Mouse (Mus musculus): ENCODE data around the gene Astn2. TPM values are rescaled to one million over a fixed set of nuclear protein-coding genes. Genes with fewer than 3 reads are reported as not detected.

Astn2 gene
- total and polyA plus RNA-seq, 3 experiments: 0.50 to 0.90 (median 0.78) TPM

- Histone ChIP-seq H3K27me3 (ENCODE audit: control insufficient read depth, insufficient read depth, low read length) (no peaks in the 10 kb centered on the region), H3K27ac (no peak overlapping the region), H3K9ac (ENCODE audit: low read depth, low read length) (no peak overlapping the region), H3K79me2 (replicated peaks; ENCODE audit: control insufficient read depth, insufficient read depth, low read length) (no peaks in the 10 kb centered on the region), H3K4me3 (no peak overlapping the region), H3K4me1 (ENCODE audit: control insufficient read depth, insufficient read depth, low read length) (no peaks in the 10 kb centered on the region), H3K36me3 (ENCODE audit: control insufficient read depth, insufficient read depth, low read length) (no peaks in the 10 kb centered on the region)
- TF ChIP-seq EP300 (IDR thresholded peaks at IDR 0.05; ENCODE audit: insufficient read depth, low read depth, low read length): no peak
- peak; percentile 76 for TF ChIP-seq CTCF (IDR thresholded peaks at IDR 0.05)
- TF ChIP-seq POLR2A (IDR thresholded peaks at IDR 0.05; ENCODE audit: insufficient read depth, low read depth, low read length): no peak
- intact Hi-C loops (cut with DNase I): loop anchor here (1.0 to 5.0 kb wide), 3 partner anchors 467 to 1067 kb away; partner anchors contain the start of gene Pappa
- no peak for DNase-seq
Observed at GRCm38 (mm10) chr4:65589780-65590179, 814.6 kb downstream of the Astn2 start.

DNA sequence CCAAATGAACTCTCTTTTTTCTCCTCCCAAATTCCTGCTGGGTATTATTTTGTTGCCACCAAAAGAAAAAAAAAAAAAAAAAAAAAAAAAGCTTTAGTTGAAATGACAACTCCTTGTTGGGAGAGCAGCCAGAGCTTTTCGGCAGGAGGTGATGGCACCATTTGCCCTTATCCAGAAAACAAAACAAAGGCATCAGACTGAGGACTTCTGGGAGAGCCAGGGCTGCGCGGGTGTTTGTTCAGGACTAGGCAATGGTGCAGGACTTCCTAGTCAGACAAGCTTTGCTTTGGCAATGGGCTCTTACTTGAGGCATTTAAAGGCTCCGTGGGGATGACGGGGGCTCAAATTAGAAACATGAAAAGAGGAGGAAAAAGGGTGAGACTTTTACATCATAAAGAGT is 817.5 kb downstream of the Astn2 start:
- no peaks in the 10 kb centered on the region for H3K79me2 ChIP-seq (replicated peaks; ENCODE audit: control insufficient read depth, insufficient read depth, low read length)
- no peak overlapping the region for H3K9ac ChIP-seq (ENCODE audit: low read depth, low read length)
- WGBS: 29% methylated on average over 5 of the region's 5 CpGs
- no peak overlapping the region for H3K4me3 ChIP-seq
- intact Hi-C loops (cut with DNase I): no loop called here
- H3K36me3 ChIP-seq (ENCODE audit: control insufficient read depth, insufficient read depth, low read length): no peaks in the 10 kb centered on the region
- H3K4me1 ChIP-seq (ENCODE audit: control insufficient read depth, insufficient read depth, low read length): no peaks in the 10 kb centered on the region
- TF ChIP-seq POLR2A (IDR thresholded peaks at IDR 0.05; ENCODE audit: insufficient read depth, low read depth, low read length): no peak
- H3K27me3 ChIP-seq (ENCODE audit: control insufficient read depth, insufficient read depth, low read length): no peaks in the 10 kb centered on the region
- H3K27ac ChIP-seq: no peak overlapping the region
- peak in 1 of 2 experiments; percentile 10 for DNase-seq

- Histone ChIP-seq H3K27ac (no peak overlapping the region), H3K79me2 (replicated peaks; ENCODE audit: control insufficient read depth, insufficient read depth, low read length) (no peaks in the 10 kb centered on the region), H3K9ac (ENCODE audit: low read depth, low read length) (no peak overlapping the region), H3K36me3 (ENCODE audit: control insufficient read depth, insufficient read depth, low read length) (no peaks in the 10 kb centered on the region), H3K27me3 (ENCODE audit: control insufficient read depth, insufficient read depth, low read length) (no peaks in the 10 kb centered on the region), H3K4me3 (no peak overlapping the region), H3K4me1 (ENCODE audit: control insufficient read depth, insufficient read depth, low read length) (no peaks in the 10 kb centered on the region)
- peak; percentile 37 for TF ChIP-seq CTCF (IDR thresholded peaks at IDR 0.05)
- TF ChIP-seq EP300 (IDR thresholded peaks at IDR 0.05; ENCODE audit: insufficient read depth, low read depth, low read length): no peak
- 54% methylated on average over 1 of the region's 1 CpGs for WGBS
- intact Hi-C loops (cut with DNase I): no loop called here
- no peak for DNase-seq
Observed at GRCm38 (mm10) chr4:65580254-65580653, 824.2 kb downstream of the Astn2 start.

GRCm38 (mm10) chr4:65565493-65565892 is 838.9 kb downstream of the Astn2 start:
- TF ChIP-seq EP300 (IDR thresholded peaks at IDR 0.05; ENCODE audit: insufficient read depth, low read depth, low read length) (no peak), CTCF (IDR thresholded peaks at IDR 0.05) (no peak), POLR2A (IDR thresholded peaks at IDR 0.05; ENCODE audit: insufficient read depth, low read depth, low read length) (no peak)
- no peaks in the 10 kb centered on the region for H3K79me2 ChIP-seq (replicated peaks; ENCODE audit: control insufficient read depth, insufficient read depth, low read length)
- H3K4me3 ChIP-seq: no peak overlapping the region
- 64% methylated on average over 4 of the region's 4 CpGs for WGBS
- H3K4me1 ChIP-seq (ENCODE audit: control insufficient read depth, insufficient read depth, low read length): no peaks in the 10 kb centered on the region
- no peak overlapping the region for H3K27ac ChIP-seq
- no peak for DNase-seq
- intact Hi-C loops (cut with DNase I): no loop called here
- no peaks in the 10 kb centered on the region for H3K36me3 ChIP-seq (ENCODE audit: control insufficient read depth, insufficient read depth, low read length)
- H3K27me3 ChIP-seq (ENCODE audit: control insufficient read depth, insufficient read depth, low read length): no peaks in the 10 kb centered on the region
- H3K9ac ChIP-seq (ENCODE audit: low read depth, low read length): no peak overlapping the region

GRCm38 (mm10) chr4:65548561-65548960 is 855.9 kb downstream of the Astn2 start:
- intact Hi-C loops (cut with DNase I): no loop called here
- Histone ChIP-seq H3K9ac (ENCODE audit: low read depth, low read length) (no peak overlapping the region), H3K36me3 (ENCODE audit: control insufficient read depth, insufficient read depth, low read length) (no peaks in the 10 kb centered on the region), H3K27me3 (ENCODE audit: control insufficient read depth, insufficient read depth, low read length) (no peaks in the 10 kb centered on the region), H3K79me2 (replicated peaks; ENCODE audit: control insufficient read depth, insufficient read depth, low read length) (no peaks in the 10 kb centered on the region), H3K4me1 (ENCODE audit: control insufficient read depth, insufficient read depth, low read length) (no peaks in the 10 kb centered on the region), H3K4me3 (no peak overlapping the region), H3K27ac (no peak overlapping the region)
- DNase-seq: peak; percentile 62 to 77
- WGBS: 44% methylated on average over 6 of the region's 6 CpGs
- TF ChIP-seq POLR2A (IDR thresholded peaks at IDR 0.05; ENCODE audit: insufficient read depth, low read depth, low read length) (no peak), EP300 (IDR thresholded peaks at IDR 0.05; ENCODE audit: insufficient read depth, low read depth, low read length) (no peak), CTCF (IDR thresholded peaks at IDR 0.05) (no peak)

DNA sequence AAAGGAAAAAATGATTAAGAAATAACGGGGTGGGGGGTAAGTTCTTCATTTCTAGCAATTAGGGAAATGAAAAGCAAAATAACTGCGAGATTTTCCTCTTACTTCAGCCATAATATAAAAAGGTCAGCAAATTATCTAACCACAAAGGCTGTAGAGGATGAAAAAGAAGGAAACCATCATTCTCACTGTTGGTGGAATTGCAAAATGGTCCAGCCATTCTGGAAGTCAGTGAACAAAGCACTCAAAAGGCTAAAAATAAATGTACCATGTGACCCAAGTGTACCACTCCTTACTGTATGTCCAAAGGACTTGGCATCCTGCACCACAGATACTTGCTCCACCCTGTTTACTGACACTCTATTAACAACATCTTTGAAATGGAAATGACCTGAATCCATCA is 858.8 kb downstream of the Astn2 start:
- DNase-seq: no peak
- H3K9ac ChIP-seq (ENCODE audit: low read depth, low read length): no peak overlapping the region
- no peak overlapping the region for H3K27ac ChIP-seq
- TF ChIP-seq CTCF (IDR thresholded peaks at IDR 0.05) (no peak), EP300 (IDR thresholded peaks at IDR 0.05; ENCODE audit: insufficient read depth, low read depth, low read length) (no peak), POLR2A (IDR thresholded peaks at IDR 0.05; ENCODE audit: insufficient read depth, low read depth, low read length) (no peak)
- H3K79me2 ChIP-seq (replicated peaks; ENCODE audit: control insufficient read depth, insufficient read depth, low read length): no peaks in the 10 kb centered on the region
- no peaks in the 10 kb centered on the region for H3K4me1 ChIP-seq (ENCODE audit: control insufficient read depth, insufficient read depth, low read length)
- H3K36me3 ChIP-seq (ENCODE audit: control insufficient read depth, insufficient read depth, low read length): no peaks in the 10 kb centered on the region
- H3K4me3 ChIP-seq: no peak overlapping the region
- intact Hi-C loops (cut with DNase I): no loop called here
- WGBS: 51% methylated on average over 2 of the region's 2 CpGs
- no peaks in the 10 kb centered on the region for H3K27me3 ChIP-seq (ENCODE audit: control insufficient read depth, insufficient read depth, low read length)

Data from heart, adult 2 months (tissue).